Mouse (Mus musculus) lung, postnatal 0 days (tissue): ENCODE measurements around the gene Nras.

Experiments
- CTCF ChIP-seq: IDR thresholded peaks from 2 replicates; pipeline ENCODE4 v1.5.1; 2016; ENCODE audit warnings: antibody characterized with exemption, mild to moderate bottlenecking
- EP300 ChIP-seq: IDR thresholded peaks from 2 replicates; pipeline ENCODE4 v1.6.1; 2016; ENCODE audit warnings: antibody characterized with exemption, mild to moderate bottlenecking, control low read depth

DNA sequence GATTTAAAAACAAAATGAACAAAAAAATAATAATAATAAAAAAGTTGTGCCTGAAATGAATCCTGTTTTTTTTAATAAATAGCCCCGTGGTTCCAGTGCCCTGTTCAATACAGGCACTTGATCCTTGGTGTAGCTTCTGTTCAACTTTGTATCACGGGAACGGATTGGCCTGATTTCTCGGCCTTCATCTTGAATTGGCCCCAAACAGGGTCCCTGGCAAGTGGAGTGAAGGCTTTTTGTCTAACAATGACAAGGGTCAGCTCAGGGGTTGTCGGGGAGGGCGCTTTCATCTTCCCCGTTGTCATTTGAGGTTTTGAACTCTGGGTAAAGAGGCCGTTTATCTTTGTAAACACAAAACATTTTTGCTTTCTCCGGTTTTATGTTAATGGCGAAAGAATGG, 333 bp upstream of the Nras start:
- TF ChIP-seq CTCF (no peak), EP300 (no peak)
